Mouse (Mus musculus): ENCODE measurements around the gene Mcoln1.

Gene Mcoln1

DNA sequence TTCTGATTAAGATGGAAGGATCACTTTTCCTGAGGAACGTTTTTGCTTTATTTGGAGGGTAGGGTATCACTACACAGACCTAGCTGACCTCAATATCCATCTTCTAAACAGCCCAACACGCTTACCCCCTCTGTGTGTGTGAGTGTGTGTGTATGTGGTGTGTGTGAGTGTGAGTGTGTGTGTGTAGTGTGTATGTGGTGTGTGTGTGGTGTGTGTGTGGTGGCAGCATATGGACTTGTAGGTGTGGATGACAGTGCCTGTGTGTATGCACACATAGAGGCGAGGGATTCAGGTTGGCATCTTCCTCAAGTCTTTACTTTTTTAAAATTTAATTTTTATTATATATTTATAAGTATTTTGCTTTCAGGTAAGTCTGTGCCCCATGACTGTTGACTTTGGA, 1.7 kb upstream of the Mcoln1 start:
- no peak for DNase-seq (ENCODE audit: low spot score in 2 of 2)

DNA sequence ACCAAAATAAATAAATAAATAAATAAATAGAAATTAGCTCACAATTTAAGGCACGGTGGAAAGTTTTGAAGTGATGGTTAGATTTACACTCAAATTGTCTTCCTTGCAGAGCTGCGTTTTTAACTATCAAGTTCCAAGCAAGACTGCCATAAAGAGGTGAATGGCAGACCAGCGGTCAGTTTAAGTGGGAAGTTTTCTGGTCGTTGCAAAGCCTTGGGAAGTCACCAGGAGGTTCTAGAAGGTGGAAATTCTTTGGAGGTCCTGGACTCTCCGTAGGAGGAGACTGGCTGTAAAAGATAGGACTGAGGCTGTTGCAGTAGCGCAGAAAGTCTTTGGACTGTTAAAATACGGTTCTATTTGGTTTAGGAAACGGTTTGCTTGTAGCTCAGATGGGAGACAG, 506 bp upstream of the Mcoln1 start:
- DNase-seq (ENCODE audit: low spot score in 2 of 2): no peak

DNA sequence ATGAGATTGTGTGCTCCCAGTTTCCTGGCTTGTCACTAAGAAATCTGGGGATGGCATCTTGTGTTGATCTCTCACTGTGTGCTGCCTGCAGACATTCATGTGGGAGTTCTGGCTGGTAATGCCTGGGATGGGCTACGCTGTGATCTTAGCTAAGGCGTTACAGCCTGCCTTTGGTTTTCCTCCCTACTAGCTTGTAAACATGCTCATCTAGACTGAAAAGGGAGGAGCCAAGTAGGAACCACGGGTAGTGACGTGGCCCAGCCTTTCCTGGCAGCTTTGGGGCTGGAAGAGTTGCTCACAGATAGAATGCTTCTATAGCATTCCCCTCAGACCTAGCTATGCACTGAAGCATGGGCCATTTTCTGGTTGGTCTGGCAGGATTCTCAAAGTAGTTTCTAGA, 2.0 kb downstream of the Mcoln1 start:
- DNase-seq (ENCODE audit: low spot score in 2 of 2): no peak

DNA sequence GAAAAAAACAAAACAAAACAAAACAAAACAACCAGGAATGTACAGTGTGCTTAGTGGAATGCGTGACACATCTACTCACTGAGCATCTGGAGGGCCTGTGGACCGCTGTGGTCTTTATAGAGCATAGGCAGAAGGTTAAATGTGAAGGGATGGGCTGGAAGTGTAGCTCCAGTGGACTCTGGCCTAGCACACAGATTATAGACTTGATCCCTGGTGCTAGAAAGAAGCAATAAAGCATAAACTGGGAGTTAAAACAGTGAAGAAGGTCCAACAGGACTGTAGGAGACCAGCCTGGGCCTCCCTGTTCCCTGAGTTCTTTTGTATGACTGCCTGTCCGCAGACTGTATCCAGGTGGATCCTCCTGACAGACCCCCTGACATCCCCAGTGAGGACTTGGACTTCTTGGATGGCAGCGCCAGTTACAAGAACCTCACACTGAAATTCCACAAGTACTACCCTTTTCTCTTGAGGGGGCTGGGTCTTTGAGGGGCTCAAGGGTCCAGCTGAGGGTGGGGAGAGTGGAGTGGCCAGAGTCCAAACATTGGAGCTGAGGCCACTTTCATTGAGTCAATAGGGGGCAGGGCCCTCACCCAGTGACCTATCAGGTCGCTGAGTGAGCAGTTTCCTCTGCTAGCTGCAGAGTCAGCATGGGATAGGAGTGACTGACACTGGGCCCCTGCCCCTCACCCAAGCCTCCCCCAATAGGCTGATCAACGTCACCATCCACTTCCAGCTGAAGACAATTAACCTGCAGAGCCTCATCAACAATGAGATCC, 7.9 kb downstream of the Mcoln1 start:
- DNase-seq (ENCODE audit: low spot score in 2 of 2): no peak

DNA sequence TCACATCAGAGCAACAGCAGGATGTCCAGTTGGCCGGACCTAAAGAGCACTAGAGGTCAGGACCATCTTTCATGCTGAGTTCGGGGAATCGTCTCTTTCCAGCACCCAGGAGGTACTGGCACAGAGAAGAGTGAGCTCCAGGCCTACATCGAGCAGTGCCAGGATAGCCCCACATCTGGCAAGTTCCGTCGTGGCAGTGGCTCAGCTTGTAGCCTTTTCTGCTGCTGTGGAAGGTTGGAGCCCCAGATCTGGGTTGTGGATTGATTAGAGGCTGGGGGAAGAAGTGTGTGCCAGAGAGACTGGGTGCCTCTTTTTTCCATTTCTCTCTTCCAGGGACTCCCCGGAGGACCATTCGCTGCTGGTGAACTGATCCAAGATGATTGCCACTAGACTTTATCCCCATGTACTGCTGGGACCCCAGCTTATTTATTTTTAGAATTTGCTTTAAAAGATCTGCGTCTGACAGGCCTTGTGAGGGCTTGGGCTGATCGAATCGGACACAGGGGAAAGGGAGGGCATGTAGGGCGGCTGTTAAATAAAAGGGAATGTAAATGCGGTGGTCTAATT, 14.5 kb downstream of the Mcoln1 start:
- no peak for DNase-seq (ENCODE audit: low spot score in 2 of 2)

DNA sequence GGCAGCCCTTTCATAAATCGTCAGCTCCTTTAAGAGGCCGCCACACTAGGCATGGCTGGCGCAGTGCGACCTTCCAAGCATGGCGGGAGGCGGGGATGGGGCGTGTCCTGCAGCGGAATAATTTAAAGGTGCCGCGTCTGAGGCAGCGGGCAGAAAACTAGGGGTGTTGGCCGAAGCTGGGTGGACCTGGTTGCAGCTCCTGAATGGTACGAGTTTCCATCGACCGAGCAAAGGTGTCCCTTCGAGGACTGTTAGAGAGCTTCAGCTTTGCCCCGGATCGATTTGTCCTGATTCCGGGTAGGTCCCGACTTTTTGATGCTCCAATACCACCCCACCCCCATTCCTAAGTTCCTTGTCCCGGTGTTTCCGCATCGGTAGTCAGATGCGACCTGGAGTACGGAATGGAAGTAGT, 15.0 kb downstream of the Mcoln1 start, which contains the start of gene Pnpla6:
TSS of gene Pnpla6 (plus strand) at position 125 of the 412 bp plus-strand sequence.
- DNase-seq (ENCODE audit: low spot score in 2 of 2): peak; percentile 78 to 89

DNA sequence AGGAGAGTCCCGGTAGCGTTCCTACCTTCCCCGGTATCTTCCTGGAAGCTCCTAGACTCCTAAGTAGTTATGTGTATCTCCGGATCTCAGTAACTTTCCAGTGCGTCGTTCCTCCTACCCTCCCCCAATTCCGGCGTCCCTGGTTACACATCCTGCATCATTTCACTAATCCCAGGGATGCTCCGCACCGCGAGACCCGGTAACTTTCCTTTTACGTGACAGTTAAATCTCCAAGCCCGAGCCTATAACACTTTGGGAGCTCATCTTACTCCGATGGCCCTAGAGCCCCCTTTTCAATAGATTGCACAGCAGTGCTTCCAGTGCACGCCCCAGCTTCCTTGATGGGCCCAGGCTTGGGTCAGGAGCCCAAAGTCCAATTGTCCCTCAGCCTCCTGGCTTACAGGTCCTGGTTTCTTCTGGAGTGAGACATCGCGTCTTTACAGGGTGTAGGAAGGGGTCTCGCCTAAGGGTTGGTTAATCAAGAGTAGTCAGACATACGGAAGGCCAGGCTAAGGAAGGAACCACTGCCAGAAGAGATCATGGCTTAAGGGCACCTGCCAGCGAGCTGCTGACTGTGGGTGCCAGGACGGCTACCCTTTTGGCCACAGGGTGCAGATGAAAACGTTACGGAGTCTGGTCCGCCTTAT, 15.6 kb downstream of the Mcoln1 start:
- DNase-seq (ENCODE audit: low spot score in 2 of 2): no peak

DNA sequence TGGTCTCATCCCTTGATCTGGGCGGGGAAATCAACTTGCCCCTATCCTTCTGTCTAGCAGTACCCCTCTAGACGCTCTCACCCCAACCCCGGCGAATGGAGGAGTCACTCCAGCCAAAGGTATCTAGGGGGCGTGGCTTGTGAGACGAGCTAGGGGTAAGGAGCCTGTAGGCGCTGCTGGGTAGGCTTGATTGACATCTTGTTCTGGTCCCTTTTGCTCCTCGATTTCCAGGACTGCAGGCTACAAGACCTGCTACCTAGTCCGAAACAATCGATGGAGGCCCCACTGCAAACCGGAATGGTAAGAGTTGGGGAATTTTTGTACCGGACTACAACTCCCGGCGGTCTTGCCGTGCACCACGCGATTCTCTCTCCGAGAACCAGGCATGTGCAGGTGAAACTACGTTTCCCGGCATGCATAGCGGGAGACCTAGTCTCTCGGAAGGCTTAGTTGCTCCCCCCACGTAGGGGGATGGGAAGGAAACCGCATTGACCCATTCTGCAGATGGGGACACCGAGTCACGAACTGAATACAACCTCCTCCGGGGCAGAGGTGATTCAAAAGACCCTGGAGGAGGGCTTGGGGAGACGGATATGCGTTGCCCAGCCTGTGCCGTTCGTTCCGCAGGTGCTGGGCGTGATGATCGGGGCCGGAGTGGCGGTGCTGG, 16.3 kb downstream of the Mcoln1 start:
- DNase-seq (ENCODE audit: low spot score in 2 of 2): peak; percentile 85 to 90

DNA sequence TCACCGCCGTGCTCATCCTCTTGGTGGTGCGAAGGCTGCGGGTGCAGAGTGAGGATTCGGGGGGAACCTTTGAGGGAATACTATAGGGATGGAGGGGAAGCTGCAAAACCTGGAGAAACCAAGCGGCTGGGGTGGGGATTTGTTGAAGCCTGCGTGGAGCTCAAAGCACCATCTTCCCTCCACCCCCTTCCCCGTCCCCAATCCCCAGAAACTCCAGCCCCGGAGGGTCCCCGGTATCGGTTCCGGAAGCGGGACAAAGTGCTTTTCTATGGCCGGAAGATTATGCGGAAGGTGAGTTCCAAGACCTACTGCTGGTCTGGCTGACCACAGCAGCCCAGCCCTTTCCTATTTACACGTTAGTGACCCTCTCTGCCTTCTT, 16.8 kb downstream of the Mcoln1 start:
- DNase-seq (ENCODE audit: low spot score in 2 of 2): no peak

DNA sequence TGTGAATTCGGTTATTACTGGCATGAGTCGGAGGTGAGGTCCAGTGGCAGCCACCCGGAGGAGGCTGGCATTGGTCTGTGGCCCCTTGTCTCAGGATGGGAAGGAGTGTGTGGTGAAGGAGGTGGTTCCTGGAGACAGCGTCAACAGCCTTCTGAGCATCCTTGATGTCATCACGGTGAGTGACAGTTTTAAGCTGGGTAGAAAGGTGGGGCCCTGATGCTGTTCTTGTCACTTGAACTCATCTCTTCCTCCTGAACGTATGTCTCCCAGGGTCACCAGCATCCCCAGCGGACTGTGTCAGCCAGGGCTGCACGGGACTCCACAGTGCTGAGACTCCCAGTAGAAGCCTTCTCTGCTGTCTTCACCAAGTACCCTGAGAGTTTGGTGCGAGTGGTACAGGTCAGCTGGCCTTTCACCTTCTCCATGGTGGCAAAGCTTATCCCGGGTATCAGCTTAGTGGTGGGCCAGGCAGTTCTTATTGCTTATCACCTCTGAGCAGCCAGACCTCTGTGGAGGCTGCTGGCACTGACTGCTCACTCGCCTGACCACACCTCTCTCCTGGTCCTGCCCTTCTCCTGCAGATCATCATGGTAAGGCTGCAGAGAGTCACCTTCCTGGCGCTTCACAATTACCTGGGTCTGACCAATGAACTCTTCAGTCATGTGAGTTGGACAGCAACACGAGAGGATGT, 21.9 kb downstream of the Mcoln1 start:
- DNase-seq (ENCODE audit: low spot score in 2 of 2): no peak

DNA sequence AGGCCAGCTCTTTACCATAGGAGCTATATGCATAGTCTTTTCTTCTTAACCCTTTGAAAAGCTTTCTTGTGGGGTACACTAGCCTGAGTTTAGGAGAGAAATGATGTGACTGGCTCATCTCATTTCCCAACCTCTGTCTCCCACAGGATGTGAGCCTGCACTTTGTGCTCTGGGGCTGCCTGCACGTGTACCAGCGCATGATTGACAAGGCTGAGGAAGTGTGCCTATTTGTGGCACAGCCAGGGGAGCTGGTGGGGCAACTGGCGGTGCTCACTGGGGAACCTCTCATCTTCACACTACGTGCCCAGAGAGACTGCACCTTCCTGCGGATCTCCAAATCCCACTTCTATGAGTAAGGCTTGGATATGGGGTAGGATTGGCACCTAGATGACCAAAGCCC, 30.6 kb downstream of the Mcoln1 start:
- DNase-seq (ENCODE audit: low spot score in 2 of 2): no peak

DNA sequence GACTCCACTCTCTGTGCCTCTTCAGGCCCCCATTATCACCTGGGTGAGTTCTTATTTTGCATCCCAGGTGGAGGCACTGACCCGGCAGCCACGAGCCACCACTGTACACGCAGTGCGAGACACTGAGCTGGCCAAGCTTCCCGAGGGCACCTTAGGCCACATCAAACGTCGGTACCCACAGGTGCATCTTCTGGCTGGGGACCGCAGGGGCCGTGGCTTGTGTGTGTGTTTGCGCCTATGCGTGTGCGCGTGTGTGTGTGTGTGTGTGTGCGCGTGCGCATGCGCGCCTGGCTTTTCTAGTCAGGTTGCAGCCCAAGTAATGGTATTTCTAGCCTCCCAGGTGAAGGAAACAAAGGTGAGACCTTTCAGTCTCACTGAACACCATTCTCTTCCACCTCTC, 31.7 kb downstream of the Mcoln1 start:
- no peak for DNase-seq (ENCODE audit: low spot score in 2 of 2)

DNA sequence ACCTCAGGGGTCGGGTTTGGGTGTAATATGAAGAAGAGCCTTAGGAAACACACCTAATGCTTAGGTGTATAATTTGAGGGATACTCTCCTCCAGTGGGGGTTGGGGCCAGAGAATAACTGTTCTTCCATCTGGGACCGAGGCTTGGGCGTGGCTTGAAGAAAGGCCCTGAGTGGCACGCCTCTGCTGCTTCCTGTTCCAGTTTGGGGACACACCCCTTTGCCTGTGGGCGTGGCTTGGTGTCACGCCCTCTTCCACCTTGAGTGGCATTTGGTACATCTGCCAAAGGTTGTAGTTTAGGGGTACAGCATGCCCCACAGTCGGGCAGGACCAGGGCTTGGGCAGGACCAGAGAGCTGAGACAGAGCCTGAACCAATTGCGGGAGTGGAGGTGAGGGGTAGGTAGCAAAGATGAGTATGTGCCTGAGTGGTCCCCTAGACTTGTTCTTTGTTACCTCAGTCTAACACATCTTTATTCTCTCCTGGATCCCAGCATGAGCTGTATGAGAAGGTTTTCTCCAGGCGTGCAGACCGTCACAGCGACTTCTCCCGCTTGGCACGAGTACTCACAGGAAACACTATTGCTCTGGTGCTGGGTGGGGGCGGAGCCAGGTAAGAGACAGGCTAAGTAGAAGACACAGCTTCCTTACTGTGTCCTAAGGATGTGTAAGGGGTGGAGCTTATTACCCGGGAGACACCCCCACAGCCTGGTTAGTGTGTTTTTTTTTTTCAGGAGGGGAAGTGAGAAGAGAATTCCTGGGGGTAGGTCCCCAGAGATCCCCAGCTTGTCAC, 36.0 kb downstream of the Mcoln1 start:
- no peak for DNase-seq (ENCODE audit: low spot score in 2 of 2)

DNA sequence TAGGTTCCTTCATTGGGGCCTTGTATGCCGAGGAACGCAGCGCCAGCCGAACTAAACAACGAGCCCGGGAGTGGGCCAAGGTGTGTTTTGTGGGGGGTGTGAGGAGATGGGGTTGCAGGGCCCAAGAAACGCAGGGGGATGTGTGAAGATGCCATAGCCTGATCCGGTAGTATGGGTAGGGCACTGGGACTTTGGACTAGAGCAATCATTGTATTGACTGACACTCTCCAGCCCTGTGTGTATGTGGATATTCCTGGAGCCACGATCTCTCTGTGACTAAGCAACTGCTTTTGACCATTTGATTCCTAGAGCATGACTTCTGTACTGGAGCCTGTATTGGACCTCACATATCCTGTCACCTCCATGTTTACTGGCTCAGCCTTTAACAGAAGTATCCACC, 36.7 kb downstream of the Mcoln1 start:
- no peak for DNase-seq (ENCODE audit: low spot score in 2 of 2)

DNA sequence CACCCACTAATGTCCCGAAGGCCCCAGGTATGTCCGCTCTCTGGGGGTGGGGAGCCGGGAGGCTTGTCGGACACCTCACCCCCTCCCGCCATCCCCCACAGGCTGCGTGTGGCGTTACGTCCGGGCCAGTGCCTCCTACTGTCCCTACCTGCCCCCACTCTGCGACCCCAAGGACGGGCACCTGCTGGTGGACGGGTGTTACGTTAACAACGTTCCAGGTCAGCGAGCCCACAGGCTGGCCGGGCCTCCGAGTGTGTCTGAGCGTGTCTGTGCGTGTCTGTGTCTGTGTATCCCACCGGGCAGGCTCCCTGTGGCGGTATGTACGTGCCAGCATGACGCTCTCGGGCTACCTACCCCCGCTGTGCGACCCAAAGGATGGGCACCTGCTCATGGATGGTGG, 37.4 kb downstream of the Mcoln1 start:
- no peak for DNase-seq (ENCODE audit: low spot score in 2 of 2)

DNA sequence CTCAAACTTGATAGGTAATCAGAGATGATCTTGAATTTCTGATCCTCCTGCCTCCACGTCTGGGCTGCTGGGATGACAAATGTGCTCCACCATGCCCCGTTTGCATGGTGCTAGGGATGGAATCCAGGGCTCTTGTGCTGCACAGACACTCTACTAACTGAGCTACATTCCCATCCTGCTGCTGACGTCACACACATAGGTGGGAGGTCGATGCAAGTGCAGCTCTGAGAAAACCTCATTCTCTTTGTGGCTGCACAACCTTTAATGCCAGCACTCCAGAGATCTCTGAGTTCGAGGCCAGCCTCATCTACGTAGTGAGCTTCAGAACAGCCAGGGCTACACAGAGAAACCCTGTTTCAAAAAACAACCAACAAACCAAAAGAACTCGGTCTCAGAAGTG, 38.9 kb downstream of the Mcoln1 start:
- no peak for DNase-seq (ENCODE audit: low spot score in 2 of 2)

DNA sequence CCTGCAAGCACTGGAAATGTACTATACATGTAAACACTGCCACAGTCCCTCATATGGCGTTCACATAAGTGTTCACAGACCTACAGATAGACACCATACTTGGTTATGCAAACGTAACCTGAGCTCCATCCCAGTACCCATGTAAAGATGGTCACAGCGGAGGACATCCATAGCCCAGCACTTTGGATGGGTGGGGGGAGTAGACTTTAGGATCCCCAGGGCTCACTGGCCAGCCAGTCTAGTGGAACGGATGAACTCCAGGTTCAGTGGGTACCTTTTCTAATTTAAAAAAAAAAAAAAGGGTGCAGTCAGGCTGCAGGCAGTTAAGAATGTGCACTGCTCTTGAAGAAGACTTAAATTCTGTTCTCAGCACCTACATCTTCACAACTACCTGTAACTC, 39.8 kb downstream of the Mcoln1 start:
- no peak for DNase-seq (ENCODE audit: low spot score in 2 of 2)

DNA sequence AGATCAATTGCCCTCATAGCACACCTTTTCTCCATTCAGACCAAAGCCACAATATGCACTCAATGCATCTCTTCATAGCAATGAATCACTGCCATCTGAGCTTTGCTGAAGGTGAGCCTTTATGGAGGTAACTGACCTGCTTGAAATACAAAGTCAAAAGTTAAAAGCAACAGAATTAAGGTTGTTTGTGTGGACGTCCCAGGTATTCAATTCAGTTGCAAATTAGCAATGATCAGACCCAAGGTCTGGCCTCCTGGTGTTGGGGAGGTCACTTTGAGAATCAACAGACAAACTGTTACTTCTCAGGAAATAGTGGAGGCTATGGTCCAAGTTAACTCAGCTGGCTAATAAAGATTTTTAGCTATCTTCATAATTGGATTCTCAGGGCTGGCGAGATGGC, 46.3 kb downstream of the Mcoln1 start:
- DNase-seq (ENCODE audit: low spot score in 2 of 2): no peak

DNA sequence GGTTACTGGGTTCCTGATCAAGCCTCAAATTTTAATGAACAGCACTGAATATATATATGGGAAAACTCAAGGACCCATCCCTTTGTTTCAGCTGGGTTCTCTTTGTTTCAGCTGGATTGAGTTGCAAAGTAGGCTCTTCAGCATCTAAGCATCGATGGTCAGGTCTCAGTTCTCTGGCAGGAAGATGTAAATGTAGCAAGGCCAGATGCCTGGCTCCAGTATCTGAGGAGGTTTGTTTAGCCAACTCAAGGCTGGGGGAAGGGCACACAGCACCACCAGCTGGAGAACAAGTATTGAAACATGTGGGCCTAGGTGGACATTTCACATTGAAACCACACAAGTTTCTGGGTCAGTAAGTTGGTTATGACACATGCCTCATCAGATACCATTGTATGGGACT, 52.0 kb downstream of the Mcoln1 start:
- no peak for DNase-seq (ENCODE audit: low spot score in 2 of 2)

DNA sequence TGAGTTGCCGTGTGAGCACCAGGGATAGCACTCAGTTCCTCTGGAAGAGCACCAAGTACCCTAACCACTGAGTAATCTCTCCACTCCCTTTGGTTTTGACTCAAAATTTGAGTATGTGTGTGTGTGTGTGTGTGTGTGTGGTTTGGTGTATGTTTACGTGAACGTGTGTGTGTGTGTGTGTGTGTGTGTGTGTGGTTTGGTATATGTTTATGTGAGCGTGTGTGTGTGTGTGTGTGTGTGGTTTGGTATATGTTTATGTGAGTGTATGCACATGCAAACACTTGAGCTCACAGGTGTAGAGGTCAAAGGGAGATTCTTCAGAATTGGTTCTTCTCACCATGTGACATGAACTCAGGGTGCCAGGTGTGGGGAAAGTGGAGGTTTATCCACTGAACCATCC, 55.9 kb downstream of the Mcoln1 start:
- DNase-seq (ENCODE audit: low spot score in 2 of 2): no peak
